Mouse (Mus musculus) CD8-positive naive resting alpha-beta T cell, adult 2 months (primary cell): ENCODE measurements around the gene Ephb3.

Experiments used
- DNase-seq, 2 experiments: peaks; one replicate each; pipeline ENCODE4 v3.0.0; 2022; ENCODE audit warnings: low read depth in 2 of 2, low spot score in 2 of 2

Ephb3 gene

DNA sequence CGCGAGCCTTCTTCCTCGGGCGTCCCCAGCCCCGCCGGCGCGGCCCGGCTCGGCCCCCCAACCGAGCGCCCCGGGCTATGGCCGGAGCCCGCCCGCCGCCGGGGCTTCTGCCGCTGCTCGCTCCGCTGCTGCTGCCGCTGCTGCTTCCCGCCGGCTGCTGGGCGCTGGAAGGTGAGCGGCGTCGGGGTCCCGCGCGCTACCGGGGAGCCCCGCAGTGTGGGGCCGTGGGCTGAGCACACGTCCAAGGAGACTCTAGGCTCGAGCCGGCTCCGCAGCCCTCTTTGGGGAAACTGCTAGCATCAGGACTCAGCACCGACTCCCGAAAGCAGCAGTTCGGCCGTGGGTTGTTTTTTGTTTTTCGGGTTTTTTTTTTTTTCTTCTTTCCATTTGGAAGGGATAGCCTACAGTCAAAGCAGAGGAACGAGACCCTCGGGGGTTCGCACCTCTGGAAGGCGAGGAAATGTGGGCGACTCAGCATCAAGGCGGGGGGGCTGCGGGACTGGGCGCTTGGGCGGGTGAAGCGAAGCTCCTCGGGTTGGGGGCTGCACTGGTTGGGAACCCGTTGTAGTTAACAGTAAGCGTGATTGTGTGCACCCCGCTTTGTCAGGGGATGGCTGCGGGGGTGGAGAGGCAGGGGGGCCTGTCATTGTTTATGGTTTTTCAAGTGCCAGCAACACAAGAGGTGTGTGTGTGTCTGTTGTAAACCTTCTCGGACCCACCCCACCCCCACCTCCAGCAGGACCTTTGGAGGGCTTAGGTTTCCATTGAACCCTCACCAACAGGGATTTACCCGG is 735 bp downstream of the Ephb3 start:
- no peak for DNase-seq

DNA sequence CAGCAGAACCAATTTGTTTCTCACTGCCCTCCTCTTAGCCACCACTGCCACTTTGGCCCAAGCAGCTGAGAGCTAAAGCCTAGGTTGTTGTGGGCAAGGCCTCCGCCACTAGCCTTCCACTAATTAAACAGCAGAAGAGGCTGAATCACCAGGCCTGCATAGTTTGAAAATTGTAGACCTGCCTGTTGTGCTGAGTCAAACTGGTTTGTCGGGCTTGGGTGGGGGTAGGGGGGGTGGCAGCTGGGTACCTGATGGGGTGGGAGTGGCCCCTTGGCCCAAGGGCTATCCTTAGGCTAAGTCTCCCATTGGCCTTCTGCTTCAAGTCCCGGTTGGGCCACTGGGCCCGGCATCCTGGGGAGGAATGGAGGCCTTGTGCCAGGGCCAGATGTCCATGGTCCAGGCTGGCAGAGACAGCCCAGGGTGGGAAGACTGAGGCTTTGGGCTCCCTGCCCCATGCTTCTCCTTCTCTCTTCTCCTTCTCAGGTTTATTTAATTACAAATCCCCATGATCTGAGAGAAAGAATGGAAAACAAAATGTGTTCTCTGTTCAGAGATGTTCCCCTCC is 3.5 kb downstream of the Ephb3 start:
- no peak for DNase-seq

DNA sequence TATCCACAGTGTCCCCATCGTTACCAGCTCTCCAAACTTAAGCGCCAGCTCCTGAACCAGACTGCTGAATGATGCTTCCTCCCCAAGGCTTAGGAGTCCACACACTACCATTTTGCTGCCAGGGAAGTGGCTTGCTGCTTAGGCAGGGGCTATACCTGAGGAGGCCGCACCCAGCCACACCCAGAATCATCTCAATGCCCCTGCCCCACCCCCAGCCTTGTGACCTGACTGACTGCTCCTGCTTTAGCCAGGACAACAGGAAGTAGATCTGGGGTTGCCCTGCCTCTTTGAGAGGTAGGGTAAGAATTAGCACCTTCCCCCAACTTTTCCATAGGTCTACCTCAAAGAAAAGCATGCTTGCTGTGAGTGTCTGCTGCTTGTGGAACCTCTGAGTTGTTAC is 4.7 kb downstream of the Ephb3 start:
- DNase-seq, result no peak

DNA sequence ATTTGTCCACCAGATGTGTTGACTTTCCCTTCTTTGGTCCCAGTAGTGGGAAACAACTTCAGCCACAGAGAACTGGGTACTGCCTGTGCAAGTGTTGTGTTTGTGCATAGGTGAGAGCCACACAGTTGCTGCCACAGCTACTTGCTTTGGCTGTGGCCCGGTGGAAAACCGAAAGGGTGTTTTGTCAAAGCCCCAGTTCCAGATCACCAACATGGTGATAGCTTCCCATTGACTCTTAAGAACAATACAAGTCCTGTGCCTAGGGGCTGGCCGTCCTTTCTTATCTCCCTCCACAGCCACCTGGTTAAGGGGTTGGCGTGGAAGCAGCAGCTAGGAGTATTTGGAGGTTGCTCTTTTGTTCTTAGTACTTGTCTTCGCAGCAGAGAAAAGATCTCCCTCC is 5.6 kb downstream of the Ephb3 start:
- no peak for DNase-seq

DNA sequence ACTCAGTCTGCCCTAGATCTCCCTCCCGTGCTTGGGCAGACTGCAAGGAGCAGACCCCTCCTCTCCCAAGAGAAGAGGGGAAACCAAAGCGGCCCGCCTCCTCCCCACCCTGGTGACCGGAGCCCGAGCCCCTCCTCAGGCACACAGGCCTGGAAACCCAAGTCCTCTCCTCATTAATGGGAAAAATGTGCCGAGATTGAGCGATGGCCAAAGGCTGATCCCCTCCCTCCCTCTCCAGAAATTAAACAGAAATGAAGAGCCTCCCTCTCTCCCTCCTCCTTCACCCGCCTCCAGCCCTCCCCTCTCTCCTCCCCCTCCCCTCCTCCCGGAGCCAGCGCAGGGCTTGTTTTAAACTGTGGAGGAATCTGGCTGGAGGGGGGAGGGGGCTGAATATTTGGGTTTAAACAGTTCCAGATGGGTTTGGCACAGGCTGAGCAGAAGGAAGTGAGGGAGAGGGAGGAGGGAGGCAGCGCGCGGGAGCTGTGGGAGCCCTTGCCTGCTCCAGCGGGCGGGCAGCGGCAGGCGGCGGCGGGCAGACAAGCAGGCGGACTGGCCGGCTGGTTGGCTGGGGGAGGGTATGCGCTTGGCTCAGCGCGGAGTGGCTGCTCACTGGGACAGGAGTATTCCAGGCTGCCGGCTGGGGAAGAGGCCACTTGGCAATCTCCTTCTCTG is 6.2 kb downstream of the Ephb3 start:
- no peak for DNase-seq

DNA sequence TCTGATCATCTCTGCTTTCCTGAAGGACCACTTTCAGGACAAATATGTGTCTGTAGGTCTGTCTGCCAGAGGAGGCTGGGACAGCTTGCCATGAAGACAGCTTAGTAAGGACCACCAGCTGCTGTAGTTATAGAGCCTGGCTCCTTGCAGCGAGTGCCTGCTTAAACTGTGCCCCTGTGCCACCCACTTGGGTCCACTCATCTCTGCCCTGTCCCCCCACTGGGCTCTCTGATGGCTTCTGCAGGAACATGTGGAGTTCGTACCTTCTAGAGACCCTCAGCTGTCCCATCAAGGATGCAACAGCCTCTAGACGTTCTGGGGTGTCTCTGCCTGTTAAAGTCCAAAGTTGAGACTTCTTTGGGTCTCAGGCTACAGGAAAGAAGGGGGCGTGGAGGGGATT is 6.9 kb downstream of the Ephb3 start:
- no peak for DNase-seq

DNA sequence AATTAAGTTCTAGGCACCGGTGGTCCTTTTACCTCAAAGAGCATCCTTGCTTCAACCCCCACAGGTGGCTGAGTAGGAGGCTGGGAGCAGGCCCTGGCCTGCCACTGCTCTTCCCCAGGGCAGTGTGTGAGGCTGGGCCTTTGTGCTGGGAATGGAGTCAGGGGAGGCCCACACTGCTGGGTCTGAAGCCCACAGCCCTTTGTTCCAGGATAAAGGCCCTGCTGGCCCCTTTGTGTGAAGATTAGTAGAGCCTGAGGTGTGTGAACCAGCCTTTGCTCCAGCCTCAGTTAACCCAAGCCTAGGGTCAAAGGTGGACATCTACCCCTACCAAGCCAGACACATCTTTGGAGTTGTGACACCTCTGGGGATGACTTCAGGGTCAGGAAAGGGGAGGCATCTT is 7.8 kb downstream of the Ephb3 start:
- no peak for DNase-seq

DNA sequence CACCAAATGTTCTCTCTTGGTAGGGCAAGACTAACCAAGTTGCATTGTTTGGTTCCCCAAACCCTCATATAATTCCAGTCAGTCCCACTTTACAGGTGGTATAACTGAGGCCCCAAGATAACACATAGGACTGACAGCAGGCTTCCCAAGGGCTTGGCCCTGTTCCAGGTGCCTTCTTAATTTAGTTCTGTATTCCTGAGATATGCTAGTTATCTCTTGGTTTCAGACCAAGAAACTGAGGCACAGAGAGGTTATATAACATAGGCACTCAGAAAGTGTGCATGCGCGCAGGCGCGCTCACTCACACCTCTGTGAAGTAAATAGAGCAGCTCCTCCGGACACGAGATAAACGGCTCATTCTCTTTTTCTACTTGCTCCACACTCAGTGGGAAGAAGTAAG is 9.4 kb downstream of the Ephb3 start:
- DNase-seq, result no peak

DNA sequence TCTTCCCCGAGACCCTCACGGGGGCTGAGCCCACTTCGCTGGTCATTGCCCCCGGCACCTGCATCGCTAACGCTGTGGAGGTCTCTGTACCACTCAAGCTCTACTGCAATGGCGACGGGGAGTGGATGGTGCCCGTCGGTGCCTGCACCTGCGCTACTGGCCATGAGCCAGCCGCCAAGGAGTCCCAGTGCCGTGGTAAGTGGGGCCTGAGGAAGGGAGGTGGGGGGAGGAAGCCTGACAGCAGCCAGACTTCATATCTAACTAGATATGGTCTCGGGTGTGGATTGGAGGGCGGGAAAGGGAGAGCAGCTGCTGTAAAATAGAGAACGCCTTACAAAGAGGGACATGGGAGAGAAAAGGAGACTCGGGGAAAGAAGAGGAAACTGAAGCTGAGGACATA is 10.2 kb downstream of the Ephb3 start:
- DNase-seq, result no peak

DNA sequence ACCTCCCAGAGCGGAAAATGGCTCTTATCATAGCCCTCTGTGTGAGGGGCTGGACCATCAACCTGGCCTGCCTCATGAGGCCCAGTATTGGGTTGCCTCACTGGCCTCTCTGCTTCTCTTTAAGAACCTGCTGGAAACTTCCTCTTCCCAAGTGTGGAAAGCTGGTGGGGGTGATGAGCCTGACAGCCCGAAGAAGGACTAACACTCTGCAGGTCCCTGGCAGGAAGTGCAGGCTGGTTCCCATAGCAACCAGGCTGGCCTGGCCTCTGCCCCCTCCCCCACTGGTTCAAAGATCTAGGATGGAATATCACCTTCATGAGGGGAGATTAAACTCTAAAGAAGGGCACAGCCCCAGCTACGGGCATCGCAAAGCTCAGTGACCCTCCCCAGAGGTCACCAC is 11.5 kb downstream of the Ephb3 start:
- no peak for DNase-seq

DNA sequence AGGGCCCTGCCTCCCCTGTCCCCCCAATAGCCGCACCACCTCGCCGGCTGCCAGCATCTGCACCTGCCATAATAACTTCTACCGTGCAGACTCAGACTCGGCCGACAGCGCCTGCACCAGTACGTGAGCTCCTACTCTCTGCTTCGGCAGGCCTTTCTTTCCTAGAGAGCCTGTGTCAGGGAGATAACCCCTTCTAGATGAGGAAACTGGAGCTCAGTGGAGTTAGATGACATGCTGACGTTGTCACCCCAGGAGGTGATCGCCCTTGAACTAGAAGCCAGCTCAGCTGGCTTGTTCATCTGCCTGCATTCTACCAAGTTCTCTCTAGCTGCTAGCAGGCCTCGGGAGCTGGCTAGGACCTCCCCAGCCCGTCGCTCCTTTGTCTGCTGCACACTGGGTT is 12.7 kb downstream of the Ephb3 start:
- no peak for DNase-seq

DNA sequence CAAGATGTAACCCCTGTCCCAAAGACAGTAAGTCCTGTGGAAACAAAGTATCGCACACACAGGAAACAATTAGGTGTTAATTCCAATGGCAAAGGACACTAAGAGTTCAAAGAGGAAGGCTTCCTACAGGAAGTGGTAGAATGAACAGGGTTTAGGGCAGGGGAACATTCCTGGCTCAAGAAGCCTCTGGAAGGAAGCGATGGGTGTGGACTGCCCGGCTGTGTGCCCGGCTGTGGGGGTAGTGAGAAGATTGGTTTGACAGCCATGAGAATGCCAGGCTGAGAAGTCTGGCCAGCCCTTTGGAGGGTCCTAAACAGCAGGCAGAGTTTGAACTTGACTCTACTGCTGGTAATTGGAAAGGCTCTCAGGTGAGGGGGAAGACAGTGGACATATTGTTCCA is 15.1 kb downstream of the Ephb3 start:
- DNase-seq, result no peak

DNA sequence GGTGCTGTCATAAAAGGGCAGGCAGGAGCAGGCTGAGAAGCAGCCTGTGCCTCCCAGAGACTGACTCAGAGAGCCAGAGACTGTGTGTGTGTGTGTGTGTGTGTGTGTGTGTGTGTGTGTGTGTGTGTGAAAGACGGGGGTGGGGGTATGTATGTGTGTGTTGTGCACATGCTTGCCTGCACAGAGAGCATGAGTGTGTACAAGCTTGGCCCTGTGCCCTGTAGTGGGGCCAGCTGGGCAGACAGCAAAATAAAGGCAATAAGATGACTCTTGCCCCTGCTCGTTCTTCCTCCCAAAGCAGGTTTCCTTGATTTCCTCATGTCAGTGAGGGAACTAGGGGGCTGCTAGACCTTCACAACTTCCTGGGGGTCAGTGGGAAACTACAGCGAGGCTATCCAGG is 18.5 kb downstream of the Ephb3 start:
- no peak for DNase-seq

DNA sequence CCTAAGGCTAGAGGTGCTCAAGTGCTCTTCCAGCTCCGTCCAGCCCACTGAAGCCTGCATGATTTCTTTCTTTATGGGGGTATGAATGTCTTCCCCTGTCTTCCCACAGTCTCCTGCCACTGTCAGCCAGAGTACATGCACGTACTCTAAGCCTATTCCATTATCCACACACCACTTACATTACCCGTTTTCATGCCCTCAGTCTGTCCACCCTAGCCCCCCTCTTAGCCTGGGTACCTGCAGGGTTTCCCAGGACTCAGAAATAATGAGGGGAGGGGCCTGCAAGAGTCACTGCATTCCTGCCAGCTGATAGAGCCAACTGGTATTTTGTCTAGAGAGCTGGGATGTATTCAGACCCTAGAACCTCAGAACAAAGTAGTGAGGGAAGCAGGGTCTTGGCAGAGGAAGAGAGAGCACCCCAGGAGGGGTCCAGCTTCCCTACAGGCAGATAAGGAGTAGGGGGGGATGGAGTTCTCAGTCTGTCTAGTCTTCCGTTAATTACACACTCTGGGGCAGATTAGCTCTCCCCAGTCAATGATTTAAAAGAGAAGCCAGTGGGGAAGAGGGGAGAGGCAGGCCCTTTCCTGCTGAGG is 20.2 kb downstream of the Ephb3 start:
- DNase-seq, result no peak

DNA sequence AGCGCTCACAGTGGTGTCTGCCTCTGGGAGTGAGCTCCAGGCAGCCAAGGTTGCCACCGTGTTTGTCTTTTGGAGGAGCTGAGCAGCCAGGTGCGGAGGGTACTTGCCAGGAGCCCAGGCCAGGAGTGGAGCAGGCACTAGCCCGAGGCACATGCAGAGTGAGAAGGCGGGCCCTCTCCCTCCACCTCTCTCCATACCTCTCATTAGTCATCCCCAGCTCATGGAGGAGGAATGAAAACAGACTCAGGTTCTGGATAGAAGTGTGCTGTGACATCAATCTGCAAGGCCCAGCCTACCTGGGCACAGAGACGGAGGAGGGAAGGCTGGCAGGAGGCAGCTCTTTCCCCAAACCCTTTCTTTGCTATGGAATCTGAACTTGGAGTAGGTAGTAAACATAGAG is 22.1 kb downstream of the Ephb3 start:
- no peak for DNase-seq

DNA sequence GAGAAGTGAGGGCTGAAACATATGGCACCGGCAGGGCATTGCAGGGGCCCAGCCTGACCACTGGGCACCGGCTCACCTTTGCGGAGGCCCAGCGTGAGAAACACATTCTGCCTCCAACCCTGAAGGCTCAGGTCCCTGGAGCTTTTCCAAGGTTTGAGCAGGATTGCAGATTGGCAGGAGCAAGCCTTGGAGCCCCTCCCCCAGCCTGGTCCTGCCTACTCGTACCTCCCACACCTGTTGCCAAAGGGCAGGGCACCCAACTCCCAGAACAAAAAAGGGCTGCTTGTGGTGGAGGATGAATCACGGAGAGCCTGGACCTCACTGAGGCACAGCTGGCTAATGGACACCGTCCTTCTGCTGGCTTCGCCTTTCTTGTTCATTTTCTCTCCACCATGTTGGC is 30.6 kb downstream of the Ephb3 start:
- DNase-seq, result no peak

DNA sequence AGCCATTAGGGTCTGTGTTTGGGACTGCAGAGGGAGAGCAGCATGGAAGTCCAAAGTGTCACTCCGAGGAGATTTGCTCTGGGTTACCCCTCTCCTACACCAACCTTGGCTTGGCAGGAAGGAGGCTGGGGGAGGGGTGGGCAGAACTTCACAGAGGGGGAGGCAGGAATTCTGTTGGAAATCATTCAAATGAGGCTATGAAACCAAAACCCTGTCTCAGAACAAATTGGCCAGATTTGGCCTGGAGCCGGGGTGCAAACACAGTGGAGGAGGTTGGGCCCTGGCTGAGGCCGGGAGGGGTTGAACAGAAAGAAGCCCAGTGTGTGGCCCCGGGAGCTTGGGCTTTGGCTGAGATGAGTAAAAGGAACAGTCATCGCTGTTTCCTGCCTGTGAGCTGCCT is 34.2 kb downstream of the Ephb3 start:
- no peak for DNase-seq

DNA sequence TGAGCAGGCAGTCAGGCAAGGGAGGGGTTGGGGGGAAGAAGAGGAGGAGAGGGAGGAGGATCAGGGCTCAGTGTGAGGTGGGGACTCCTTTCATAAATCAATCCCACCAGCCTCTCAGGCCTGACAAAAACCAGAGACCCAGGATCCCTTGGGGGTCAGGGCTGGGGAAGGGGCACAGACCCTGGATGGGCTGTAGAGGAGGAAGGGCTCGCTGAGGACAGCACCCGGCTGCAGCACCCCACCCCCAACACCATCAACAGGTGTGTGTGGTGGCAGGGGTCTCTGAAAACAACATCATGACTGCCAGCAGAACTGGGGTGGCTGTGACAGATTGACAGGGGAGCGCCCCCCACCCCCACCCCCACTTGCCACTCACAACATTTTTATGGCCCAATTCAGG is 36.0 kb downstream of the Ephb3 start:
- DNase-seq, result no peak

DNA sequence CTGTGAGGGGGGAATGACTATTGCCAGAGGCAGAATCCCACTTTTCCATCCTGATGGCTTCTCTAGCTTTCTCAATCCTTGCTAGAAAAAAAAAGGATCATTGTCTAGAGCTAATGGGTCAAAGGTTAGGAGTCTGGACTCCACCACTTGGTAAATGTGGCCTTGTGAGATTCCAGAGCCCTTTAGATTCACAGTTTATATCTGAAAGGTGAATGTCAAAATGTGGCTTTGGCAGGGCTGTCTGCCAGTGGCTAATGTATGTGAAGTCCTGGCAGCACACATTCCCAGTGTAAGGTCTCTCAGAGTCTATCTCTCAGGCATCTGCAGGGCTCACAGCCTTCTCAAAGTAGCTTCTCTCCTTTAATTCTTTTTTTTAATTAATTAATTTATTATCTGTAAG is 36.5 kb downstream of the Ephb3 start:
- no peak for DNase-seq

DNA sequence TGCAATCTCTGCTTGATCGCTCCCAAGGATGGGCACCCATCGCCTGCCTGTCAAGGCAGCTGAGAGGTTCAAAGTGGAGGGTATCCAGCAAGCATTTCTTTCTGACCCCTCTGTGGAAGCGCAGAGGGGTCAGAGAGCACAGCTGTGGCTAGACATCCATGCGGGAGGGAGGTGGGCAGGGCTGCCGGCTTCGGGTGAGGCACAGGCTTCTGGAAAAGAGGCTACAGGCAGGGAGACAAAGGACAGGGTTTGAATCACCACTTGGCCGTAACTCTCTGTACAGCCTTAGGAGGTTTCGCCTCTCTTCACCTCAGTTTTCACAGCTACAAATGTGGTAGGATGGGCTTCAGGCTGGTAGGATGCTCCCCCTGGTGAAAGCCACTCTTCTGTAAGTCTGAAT is 38.4 kb downstream of the Ephb3 start:
- no peak for DNase-seq

DNA sequence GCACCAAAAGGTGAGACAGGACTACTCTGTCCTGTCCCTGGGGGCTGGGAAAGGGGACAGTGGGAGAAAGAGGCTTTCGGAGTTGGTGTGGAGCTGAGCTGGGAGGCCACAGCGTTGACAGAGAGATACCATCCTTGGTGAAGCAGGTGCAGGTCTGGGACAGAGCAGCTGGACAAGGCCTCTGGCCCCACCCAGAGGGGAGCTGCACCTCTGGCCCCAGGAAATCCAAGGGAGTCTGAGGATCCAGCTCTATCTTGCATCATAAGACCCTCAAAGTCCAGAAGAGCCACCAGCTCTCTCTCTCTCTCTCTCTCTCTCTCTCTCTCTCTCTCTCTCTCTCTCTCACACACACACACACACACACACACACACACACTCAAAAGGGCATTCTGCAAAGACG is 40.2 kb downstream of the Ephb3 start:
- DNase-seq, result no peak

DNA sequence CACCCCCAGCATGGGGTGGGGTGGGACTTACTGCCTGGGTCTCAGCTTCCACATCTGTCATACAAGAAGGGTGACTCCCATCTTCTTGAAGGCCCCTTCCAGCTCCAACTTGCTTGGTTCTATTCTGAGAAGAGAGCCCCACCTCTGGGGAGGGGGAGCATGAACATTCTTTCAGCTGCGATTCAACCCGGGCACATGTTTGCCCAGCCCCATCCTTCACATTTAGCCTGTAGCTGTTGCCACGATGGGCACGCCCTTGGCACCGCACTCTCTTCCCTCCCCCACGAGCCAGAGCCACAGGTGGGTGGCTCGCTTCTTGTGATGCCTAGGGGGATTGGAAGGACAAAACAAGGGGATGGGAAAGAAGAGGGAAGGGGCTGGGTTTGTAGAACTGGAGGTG is 40.8 kb downstream of the Ephb3 start:
- DNase-seq, result no peak
